Mouse (Mus musculus): Measurements from ENCODE around the gene Aimp2.

GRCm38 (mm10) chr5:143931863-143932580 lies 22.4 kb upstream of the Aimp2 start:
- no peak for TF ChIP-seq EP300 (IDR thresholded peaks at IDR 0.05; ENCODE audit: insufficient read depth, low read depth, low read length)
- no peak for TF ChIP-seq POLR2A (IDR thresholded peaks at IDR 0.05; ENCODE audit: insufficient read depth, low read length)
